Mouse (Mus musculus): Measurements from ENCODE around the gene Cenpp.

The Cenpp gene

DNA sequence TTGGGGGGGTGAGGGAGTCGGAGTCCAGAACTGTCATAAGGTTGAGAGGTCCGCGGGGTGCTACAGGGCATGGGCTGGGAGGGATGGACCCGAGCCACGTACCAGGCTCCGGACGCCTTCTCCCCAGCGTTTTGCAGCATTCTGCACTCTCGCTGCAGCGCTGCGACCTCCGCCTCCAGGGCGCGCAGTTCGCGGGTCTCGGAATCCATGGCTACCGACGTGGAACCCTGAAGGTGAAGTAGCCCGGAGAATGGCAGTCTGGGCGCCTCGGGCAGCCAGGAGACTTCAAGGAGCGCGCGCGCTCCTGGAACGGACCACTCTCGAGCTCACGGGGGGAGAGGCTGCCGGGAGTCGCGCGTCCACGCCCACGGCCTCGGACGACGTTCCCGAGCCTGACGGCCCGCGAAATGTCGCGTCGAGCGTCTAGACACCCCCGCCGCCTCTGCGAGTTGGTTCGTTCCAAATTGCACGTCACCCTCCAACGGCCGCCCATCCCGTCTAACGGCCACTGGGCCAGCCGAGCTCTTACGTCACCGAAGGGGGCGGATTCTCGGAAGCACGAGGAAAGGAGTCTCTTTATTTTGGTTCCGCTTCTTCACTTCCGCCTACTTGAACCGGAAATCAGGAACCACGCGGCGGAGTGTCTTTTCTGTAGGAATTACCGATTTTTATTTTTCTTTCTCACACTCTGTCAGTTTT is at the start of gene Cenpp, which contains the start of gene Nol8:
Cenpp (minus strand) TSS at position 305 of the 699 bp plus-strand sequence.
Nol8 (plus strand) TSS at position 598 of the 699 bp plus-strand sequence.
- DNase-seq (ENCODE audit: low spot score): peak; percentile 100

DNA sequence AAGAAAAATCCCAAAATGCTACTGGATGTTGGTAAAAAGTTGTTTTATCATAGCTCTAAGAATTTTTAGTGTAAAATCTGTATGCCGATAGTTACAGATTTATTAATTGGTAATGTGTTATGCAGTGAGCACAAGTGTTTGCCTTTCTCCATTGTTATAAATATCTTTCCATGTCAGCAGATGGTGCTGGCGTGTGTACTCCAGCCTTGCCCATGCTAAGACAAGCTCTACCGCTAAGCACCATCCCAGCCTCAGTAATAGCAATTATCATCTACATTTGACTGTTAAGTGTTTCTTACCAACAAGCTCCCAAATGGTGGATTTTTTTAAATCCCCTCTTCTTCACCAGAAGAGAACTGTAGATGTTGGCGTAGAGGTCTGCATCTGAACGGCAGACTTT is 38.5 kb upstream of the Cenpp start:
- DNase-seq (ENCODE audit: low spot score): no peak

DNA sequence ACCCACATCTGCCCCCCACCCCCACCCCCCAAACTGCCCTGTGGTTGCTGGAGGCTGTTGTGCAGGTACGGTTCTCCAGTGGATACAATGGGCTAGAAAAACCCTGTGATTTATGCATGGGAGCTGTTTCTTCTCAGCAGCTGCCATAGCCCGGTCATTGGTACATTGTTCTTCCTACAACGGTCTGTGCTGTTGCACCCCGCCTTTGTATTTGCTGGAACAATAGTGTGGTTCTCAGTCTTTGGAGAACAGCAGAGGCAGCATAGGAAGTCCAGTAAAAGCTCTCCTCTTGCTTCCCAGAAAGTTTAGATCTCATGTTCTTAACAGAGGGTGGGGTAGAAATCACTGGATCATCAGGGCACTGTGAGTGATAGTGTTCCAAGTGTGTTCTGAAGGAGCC is 31.7 kb upstream of the Cenpp start:
- DNase-seq (ENCODE audit: low spot score): no peak

DNA sequence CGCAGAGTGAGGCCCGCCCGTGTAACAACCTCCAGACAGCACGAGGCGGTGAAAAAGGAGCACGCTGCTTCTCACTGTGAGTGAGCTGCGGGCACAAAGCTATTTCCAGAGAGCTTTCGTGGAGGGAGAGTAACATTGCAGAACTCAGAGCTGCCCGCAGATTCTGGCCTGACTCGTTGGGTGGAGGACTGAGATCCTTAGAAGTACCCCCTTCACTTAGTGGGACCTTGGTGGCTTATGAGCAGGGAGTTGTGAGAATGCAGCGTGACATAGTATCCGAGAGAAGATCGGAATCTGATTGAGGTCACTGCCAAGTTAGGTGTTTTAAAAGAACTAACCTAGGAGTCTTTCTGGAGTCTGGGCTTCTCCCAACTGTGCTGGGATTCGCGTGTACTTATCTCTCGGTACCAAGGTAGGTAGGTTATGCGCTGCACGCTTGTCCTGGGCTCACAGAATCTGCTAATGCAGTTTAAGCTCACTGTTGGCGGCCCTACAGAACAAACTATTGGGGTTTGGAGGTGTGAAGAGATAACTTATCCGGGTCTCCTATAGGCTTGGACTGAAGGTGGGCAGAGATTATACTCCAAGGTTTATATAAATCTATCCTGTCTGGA is 29.8 kb upstream of the Cenpp start:
- DNase-seq (ENCODE audit: low spot score): no peak

DNA sequence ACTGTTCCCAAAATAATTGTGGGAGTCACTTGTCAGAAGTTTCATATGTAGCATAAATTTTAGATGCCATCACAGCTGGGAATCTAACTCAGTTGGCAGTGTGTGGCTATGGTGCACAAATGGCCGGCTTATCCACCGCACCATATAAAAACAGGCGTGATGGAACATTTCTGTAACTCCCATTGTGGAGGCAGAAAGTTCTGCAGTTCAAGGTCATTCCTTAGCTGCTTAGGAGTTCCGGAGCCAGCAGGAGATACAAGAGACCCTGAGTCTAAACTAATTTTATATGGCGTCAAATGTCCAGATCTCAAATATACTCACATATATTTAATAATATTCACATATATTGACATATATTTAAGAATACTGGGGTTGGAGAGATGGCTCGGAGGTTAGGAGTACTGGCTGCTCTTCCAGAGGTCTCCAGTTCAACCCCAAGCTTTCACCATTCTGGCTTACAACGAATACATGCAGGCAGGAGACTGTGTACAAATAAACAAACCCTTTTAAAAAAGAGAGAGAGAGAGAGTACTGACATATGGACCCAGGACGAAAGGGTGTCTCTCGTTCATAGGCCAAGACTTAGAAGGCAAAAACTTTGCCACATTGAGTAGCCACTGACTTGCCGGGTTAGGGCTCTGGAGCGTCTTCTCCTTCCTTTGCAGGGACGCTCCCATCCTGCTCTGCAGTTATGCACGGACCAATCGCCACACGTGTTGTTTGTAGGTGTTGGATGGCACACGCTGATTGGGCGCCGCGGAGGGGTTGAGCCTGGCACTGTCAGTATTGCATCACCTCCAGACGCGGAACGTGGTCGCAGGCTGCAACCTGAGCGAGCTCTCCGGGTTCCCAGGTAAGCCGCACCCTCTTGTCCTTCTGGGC is 29.0 kb upstream of the Cenpp start, which contains the start of gene Iars:
Iars (plus strand) TSS at position 750 of the 882 bp plus-strand sequence.
- DNase-seq (ENCODE audit: low spot score): peak; percentile 97

DNA sequence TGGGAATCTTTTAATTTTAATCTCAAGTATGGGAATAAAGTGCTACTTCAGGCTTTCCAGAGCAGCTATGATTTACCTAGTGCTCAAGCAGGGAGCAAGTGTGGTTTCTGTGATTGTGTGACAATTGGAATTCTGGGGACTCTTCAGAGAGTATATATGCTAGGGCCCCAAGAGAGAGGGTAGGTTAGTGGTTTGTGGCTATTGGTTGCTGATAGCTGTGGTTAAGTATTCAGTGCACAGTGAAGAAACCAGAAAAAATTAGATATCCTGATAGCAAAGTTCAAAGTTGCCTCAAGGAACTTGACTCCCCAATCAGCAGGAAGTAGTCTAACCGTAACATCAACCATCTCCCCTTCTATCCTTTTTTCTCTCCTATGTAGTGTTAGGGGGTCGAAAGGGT is 25.2 kb upstream of the Cenpp start:
- DNase-seq (ENCODE audit: low spot score): no peak

DNA sequence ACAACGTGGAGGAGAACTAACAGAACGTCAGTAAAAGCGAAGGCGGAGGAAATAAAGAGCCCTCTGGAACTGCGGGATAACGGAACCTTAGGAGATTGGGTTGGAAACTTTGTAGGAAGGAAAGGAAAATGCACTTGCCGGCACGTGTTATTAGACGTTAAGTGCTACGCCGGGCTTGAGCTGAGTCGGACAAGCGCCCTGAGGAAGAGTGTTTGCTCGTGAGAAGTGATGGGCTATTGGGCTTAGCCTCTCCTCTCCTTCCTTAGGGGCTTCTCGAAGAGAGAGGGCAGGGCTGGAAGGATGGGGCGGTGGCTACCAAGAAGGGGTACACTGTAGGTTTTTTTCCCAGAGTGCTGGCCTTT is 576 bp upstream of the Cenpp start:
- DNase-seq (ENCODE audit: low spot score): peak; percentile 63

DNA sequence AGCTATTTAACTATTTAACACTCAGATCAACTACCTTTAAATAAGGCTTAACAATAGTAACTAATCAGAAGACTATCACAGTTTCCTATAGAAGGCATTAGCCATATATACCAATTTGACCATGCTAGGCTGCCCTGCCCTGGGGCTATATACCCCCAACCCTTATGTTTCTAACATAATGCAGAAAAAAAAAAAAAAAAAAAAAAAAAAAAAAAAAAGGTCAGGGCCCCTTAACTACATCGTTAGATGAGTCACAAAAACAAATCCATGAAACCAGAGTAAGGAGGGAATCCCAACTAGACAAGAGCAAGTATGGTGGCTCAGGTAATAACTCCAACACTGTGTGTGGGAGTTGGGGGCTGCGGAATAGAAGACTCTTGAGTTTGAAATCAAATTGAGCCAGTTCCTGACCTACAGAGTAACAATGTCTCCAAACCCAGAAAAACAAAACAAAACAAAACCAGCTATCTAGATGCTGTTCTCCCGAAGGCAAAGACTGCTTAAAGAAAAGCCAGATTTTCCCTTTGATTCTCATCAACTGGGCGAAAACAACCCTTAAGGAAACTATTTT is 719 bp downstream of the Cenpp start:
- DNase-seq (ENCODE audit: low spot score): no peak

DNA sequence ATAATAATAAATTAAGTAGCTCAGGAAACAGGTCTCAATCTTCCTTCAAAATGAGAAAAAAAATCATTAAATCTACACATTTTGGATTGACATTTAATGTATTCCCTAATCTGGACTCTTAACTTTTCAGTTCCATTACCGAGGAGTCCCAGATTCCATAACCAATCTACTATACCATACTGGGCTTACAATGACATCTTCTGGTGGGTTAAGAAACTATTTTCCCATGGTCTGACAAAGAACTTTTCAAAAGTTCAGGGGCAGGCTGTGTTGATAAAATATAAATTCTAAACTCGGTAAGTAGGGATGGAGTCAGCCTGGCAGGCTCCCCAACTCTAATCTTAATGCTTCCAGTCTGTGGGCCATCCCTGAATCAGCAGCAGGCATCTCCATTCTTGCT is 1.4 kb downstream of the Cenpp start:
- no peak for DNase-seq (ENCODE audit: low spot score)

DNA sequence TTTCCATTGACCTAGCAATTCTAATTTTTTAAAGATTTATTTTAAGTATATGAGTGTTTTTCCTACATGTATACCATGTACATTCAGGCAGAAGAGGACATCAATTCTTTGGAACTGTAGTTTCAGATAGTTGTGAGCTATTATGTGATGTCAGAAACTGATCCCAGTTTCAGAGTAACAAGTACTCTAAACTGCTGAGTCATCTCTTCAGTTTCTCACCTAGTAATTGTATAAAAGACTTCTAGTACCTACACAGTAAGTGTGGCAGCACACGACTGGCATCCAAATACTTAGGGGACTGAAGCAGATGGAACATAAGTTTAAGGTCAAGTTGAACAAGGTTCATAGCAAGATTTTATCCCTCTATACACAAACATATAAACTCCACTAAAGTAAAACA is 6.6 kb downstream of the Cenpp start:
- no peak for DNase-seq (ENCODE audit: low spot score)

DNA sequence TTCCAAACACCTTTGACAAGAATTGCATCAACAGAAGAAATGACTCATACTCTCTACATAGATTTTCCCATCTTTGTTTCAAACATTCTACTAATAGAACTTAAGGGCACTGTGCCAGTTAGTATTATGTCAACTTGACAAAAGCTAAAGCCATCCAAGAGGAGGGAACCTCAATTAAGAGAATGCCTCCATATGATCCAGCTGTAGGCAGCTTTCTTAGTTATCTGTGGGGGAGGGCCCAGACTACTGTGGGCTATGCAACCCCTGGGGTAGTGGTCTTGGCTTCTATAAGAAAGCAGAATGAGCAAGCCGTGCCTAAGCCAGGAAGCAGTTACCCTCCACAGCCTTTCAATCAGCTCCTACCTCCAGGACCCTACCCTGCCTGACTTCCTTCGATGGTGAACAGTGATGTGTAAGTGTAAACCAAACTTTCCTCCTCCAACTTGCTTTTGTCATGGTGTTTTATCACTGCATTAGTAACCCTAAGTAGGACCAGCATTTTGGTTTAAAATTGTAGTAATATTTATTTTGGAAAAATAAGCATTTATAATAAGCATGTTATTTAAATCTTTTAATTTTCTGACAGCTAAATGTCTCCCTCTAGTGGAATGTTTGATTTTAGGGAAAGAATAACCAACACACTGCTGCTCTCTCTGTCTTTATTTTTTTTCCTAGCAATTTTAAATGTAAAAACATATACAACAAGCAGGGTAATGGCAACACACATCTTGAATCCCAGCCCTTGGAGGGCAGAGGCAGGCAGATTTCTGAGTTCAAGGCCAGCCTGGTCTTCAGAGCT is 7.7 kb downstream of the Cenpp start:
- DNase-seq (ENCODE audit: low spot score): no peak

DNA sequence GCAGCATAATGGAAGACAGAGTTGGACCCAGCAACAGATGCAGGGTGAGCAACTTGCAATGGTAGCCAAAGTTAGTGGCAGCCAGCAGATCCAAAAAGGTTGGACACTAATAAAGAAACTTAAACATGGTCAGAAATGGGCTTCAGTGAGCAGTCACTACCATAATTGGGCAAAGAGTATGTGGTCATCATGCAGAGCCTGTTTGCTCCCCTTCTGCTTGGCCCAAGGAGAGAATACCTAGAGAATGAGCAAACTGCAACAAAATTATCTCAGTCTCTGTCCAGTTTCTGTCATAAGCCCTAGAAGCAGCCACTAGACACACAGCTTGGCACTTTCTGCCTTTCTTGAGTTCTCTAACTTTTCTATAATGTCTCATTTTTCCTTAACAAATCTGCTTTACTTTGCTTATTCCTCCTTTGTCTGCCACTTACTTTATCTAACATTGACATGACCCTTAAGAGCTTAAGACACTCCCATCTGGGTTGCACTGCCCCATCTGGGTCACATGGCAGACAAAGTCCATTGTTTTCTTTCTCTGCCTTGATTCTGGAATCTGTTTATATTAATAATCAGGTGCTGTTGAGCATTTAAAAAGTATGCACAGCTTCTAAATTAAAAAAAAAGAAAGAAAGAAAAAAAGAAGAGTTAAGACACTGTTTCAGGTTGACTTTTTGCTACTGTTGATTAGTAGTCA is 8.8 kb downstream of the Cenpp start:
- no peak for DNase-seq (ENCODE audit: low spot score)

DNA sequence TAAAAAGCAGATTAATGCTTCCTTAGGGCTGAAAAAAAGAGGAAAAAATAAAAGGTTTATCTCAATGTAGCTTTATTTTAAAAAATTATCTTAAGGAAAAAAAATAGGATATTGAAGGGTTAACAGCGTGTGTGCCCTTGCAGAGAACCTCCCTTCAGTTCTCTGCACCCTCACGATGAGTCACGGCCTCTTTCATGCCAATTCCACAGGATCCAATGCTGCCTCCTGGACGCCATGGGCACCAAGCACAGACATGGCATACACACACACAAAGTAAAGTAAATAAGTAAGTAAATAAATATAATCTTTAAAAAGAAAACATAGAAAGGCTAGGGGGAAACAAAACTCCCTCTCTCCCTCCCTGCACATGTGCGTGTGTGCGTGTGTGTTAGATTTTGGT is 9.9 kb downstream of the Cenpp start:
- DNase-seq (ENCODE audit: low spot score): no peak

DNA sequence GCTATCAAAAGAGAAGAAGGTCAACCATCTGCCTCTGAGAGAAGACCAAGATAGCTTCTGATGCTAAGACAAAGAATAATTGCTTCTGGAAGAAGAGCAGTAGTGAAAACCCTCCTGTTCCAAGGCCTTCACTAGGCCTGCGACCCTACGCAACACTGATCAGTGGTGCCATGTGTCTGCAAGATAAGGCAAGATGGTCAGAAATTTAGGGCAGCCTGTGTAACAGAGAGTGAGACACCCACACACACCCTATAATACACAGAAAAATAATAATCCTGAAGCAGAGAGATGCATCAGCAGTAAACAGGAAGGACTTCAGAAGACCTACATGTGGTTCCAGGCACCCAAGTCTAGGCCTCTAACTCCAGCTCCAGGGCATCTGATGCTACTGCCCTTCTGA is 12.6 kb downstream of the Cenpp start:
- no peak for DNase-seq (ENCODE audit: low spot score)

DNA sequence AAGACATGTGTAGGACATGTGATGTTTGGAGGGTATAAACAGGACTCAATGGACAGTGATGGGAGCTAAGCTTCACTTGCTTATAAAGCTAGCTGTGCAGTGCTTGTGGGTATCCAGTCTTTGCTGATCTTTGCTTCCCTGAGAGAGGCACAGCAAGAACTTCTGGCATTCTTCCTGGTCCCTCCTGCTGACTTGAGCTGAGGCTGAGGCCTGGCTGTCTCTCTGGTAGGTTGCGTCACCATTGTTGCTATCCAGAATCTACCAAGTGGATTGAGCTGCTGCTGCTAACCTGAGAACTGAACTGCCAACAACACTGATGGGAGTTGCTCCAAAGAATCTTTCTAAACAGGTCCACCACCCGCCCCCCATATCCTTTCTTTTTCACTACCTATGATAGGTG is 23.5 kb downstream of the Cenpp start:
- DNase-seq (ENCODE audit: low spot score): no peak

DNA sequence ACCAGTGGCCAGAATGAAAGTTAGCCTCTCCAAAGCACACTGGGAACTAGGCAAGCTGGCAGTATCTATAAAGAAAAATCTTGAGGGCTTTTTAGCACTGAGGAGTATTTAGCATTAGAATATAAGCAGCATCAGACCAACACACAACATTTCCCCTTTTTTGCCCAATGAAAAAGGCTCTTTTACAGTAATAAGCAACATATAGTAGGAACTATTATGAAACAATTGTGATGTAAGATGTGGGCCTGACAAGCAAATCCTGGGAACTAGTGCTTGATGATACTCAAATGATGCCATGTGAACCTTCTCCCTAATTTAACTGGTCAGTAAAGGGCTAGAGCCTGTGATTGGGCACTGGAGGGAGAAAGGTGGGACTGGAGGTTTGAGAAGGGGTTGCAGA is 24.4 kb downstream of the Cenpp start:
- no peak for DNase-seq (ENCODE audit: low spot score)

DNA sequence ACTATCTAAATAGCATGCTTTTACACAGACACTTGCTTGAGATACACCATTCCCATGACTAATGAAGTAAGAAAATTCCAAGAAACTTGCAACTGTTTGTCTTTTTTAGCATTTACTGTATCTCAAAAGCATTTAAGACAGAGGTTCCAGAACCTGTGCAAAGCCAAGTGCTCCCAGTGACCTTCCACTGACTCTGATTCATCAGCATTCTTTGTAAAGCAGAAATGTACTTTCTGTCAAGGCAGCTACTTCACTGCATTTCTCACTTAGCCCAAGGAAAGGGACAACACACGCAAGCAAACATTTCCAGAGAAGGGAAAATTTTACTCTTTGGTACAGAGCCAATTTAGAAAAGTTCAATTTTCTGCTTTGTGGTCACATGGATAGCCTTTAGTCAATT is 29.4 kb downstream of the Cenpp start:
- DNase-seq (ENCODE audit: low spot score): no peak

DNA sequence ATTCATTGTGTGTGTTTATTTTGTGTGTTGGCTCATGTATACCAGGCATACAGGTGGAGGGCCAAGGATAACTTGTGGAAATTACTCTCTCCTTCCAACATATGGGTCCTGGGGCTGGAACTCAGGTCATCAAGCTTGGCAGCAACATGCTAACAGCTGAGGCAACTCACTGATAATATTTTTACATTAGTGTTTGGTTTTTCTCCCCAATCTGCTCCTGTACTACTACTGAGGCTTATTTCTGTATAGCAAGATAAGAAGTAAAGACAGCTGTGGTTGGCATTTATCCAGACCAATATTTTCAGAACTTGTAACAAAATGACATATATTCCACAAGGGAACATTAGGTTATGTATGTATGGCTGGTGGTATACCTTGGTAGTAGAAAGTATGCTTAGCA is 34.2 kb downstream of the Cenpp start:
- DNase-seq (ENCODE audit: low spot score): no peak

DNA sequence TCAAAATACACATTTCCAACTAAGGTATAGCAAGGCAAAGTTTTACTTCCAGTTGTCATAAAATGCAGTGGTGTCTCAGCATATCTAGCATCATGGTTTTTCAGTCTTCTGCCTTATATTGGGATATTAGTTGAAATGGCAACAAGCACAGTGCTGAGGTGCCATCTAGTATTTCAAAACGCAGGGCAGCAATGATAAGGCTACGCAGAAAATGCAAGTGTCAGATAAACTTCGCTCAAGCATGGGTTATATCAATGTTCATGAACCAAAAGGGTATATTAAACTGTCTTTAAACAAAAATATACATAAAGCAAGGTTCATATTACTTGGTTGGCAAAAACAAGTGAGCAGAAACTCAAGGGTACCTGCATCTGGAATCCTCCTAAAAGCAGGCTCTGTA is 35.6 kb downstream of the Cenpp start:
- no peak for DNase-seq (ENCODE audit: low spot score)

DNA sequence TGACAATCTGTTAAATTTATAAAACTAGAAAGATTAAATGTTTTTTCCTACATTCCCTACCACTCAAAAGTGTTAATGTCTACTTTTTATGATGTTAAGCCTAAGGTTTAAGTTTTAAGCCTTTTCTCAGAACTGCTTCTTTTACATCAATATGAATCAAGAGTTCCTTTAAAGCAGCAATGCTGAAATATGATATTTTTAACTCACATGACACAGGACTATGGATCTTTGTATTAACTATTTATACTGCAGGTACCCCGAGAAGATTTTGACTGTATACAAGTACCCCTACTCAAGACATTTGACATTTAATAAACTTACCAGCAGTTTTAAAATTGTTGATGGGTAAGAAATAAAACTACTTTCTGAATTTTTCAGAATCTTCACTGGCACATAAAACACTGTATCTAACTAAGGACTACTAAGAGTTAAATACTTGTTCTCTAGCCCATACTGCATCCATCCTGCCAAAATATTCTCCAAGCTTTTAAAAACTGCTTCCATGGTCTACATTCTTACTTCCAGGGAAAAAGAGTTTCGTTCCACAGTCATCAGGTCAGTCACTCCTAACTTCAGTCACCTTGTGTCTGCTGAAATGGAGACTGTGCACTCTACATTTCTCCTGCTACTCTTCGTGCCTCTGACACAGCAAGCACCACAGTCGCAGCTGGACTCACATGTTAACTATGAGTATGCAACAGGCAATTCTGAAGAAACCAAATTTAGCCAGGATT is 43.8 kb downstream of the Cenpp start:
- no peak for DNase-seq (ENCODE audit: low spot score)

DNA sequence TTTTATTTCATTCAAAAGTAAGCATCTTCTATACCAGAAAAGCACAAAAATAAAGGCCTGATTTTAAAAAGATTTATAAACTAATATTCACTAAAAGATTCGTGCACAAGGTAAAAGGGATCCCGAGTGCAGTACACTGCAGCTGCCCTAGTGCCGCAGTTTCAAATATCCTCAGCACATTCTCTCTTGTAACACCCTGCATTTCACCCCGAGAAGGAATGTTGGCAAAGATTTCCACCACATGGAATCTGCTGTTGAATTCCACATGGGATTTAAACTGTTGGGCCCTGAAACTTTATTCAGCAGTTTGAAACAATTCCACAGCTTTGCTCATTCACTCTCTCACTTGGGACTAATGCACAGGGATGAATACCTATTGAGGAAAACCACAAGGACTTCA is 44.9 kb downstream of the Cenpp start, which contains the start of gene Ogn:
Ogn (plus strand) TSS at position 333 of the 400 bp plus-strand sequence.
- no peak for DNase-seq (ENCODE audit: low spot score)

Measured in testis, postnatal 10 days (tissue).